Mouse (Mus musculus): ENCODE data around the gene Wdcp.

Gene Wdcp

DNA sequence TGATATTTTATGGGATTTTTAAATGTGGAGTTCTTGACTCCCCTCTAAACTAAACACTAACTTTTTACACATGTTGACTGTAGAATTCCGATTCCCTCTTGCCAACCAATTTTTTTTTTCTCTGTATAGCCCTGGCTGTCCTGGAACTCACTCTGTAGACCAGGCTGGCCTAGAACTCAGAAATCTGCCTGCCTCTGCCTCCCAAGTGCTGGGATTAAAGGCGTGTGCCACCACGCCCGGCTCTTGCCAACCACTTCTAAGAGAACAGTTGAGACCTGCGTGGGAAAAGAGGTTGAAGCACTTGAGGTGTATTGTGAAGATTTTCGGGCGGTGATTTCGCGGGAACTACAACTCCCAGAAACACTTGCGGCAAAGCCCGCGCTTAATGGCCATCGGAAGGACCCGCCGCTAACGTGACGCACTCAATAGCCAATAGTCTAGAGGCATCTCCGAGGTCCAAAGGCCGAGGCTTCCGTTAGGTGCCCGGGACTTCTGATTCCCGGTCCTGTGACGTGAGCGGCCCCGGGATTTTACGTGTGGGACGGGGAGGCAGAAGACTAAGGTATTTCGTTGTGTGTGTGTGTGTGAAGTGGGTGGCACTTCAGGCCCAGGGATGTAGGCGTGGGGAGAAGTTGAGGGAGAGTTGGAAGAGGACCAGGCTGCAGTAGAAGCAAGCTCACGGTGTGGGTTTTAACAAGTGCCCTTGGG lies at the start of gene Wdcp:
Gene Wdcp (plus strand): TSS at position 414 of the 708 bp plus-strand sequence.
- DNase-seq (ENCODE audit: low spot score in 2 of 2): peak; percentile 78 to 79

DNA sequence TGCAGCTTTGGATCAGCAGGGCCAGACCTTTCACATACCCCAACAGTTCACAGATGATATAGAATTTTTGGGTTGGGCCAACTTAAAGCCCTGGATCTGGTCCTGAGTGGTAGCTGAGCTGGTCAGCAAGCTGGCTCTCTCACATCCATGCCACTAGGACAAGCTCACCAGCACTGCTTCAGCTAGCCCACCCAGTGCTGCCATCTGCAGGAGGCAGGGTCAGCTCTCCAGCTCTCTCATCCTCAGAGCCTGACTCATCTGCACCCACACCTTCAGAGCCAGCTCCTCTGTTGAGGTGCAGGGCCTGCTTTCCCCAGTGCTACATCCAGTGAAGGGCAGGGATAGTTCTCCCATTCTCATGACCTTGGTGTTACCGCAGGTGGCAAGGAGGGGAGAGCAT lies 49.4 kb upstream of the Wdcp start:
- peak in 1 of 2 experiments; percentile 24 for DNase-seq (ENCODE audit: low spot score in 2 of 2)

DNA sequence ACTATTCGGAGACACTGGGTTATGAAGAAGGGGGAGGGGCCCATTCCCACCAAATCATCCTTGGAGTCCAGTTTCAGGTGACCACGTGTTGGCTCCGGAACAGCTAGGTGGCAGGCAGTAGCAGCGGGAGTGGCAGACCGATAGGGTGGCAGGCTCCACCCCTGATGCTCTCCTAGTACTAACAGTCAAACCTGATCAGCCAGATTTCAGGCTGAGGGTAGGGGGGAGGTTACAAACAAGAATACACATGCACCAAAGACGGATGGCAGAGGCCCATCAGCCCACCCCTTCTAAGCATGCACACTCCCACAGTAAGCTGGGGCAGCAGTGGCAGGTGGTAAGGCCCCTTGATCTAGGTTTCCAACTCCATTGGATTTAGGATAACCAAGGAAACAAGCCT lies 45.6 kb upstream of the Wdcp start:
- DNase-seq (ENCODE audit: low spot score in 2 of 2): peak in 1 of 2 experiments; percentile 1

DNA sequence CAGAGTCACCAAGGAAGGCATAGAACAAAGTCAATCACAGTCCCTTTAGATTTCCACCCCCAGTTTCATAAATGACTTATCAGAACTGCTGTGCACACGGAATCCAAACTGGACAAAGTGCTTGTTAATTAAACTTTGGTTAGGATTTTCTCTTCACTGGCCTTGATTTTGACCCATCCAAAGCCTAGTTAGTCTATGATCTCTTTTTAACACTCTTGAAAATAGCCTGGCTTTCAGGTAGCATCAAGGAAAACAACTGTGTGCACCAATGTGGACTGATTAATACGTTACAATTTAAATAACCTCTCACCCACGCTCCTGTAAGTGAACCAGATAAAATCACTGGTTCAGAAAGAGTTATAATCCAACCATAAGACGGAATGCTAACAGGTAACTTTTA lies 32.1 kb upstream of the Wdcp start:
- no peak for DNase-seq (ENCODE audit: low spot score in 2 of 2)

DNA sequence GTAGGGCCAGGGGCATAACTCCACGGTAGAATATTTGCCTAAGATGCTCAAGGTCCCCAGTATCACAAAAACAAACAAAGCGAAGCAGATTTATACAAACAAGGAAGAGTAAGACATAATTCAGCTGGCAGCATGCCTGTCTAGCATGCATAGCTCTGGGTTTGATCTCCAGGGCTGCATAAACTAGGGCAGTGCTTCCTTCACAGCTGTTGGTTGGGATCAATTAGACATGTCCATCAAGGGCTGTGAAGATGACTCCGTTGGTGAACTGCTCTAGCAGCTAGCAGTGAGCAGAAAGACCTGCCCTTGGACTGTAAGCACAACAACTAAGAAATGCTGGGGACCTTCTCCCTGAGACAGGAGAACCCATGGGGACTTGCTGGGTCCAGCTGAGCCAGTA lies 31.4 kb upstream of the Wdcp start:
- DNase-seq (ENCODE audit: low spot score in 2 of 2): no peak

DNA sequence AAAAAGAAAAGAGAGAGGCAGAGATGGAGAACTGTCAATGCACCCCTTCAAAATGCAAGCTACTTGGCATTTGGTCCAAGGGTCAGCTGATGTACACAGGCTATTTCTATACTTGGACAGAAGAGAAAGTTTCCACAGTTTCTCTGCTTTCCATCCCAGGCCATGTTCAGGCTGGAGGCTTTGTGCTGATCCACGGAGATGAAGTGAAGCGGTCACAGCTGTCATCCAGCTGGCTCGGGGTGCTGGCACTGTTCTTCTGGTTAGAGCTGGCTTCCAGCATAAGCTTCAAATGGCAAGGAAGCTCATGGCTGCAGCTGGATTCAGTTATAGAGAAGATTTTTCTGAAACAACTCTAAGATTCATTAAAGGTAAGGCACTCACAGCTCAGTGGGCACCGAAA lies 29.5 kb upstream of the Wdcp start:
- no peak for DNase-seq (ENCODE audit: low spot score in 2 of 2)

DNA sequence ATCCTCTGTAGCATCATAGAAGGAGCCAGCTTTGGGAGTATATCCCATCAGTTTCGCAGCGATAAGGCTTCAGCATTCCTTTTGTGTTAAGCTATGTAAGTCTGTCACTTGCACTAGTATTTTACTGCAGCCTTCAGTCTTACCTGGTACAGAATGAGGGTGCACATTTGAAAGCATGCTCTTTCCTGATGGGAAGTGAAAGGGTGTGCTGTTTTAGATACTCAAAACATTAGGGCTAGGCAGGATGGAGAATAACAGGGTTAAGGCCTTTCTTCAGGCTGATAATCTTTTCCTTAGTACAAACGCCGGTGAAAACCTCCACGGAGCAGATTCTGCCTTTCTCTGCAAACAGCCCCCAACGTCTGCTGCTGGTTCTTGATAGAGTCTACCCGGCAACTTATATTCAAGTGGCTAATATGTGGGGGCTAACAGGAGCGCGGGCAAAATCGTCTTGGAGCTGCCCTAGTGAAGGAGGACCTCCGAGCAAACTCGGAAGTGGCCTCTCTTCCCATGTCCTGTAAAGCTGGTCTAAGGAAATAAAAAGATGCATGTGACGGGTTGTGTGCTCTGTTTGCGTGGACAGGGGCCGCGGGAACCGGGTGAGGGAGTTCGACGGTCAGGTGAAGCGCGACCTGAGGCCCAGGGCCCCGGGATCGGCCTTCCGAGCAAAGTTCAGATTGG lies 26.3 kb upstream of the Wdcp start:
- no peak for DNase-seq (ENCODE audit: low spot score in 2 of 2)

DNA sequence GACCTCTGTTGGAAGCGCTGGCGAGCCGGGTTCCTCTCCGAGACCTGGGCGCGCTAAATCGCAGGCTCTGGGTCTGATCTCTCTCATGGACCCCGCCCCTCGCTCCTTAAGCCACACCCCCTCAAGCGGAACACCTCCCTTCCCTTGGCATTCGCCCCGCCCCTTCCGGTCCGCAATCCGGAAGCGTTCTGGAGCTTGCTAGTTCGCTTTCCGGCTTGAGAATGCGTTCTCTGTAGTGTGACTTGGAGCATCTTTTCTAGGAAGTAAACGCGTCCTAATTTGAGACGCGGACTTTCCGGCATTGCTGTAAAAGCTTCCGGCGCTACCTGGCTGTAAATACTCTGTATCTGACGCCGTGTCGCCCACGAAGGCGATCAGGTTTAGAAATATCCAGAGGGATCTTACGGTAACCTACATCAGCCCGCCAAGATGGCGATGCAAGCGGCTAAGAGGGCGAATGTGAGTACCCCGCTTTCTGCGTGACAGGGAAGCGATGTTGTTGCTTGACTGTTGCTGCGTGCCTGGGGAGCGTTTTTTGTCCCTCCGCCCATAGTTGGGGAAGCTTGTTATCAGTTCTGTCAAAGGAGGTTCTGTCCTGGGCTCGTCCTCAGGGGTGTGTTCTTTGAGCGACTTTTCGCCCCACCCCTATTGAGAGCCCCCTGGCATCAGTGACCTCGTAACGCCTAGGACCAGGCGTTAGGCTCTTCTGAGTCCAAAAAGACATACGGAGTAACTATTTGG lies 25.6 kb upstream of the Wdcp start, which contains the start of gene Sf3b6:
Gene Sf3b6 (plus strand): TSS at position 184 of the 741 bp plus-strand sequence.
- DNase-seq (ENCODE audit: low spot score in 2 of 2): peak; percentile 98 to 99

DNA sequence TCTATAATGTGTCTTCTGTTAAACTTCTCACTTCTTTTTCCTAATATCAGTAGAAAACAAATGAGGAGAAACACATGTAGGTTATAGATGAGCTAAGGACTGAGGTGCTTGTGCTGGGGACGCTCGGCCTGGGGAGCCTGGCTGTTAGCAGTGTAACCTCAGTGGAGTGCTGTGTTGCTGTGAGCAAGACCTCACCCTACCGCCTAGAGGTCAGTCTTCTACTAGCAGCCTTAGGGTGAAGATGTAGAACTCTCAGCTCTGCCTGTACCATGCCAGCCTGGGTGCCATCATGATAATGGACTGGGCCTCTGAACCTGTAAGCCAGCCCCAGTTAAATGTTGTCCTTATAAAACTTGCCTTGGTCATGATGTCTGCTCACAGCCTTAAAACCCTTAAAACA lies 15.8 kb upstream of the Wdcp start:
- DNase-seq (ENCODE audit: low spot score in 2 of 2): no peak

DNA sequence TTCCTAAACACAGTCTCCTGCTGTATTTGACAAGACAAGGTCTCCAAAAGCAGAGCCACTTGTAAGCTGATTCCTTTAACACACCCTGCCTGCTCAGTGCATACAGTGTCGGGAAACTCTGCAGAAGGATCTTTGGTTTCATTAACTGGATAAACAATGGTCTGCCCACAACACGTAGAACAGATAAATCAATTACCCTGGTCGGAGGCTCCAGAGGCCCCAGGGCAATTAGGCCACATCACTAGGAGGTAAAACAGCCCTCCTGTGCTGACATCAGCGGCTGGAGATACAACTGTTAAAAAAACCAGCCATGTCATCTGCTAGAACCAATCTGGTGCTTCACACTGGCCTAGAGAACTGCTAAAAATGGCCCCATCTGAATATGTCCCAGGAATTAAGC lies 6.1 kb upstream of the Wdcp start:
- no peak for DNase-seq (ENCODE audit: low spot score in 2 of 2)

DNA sequence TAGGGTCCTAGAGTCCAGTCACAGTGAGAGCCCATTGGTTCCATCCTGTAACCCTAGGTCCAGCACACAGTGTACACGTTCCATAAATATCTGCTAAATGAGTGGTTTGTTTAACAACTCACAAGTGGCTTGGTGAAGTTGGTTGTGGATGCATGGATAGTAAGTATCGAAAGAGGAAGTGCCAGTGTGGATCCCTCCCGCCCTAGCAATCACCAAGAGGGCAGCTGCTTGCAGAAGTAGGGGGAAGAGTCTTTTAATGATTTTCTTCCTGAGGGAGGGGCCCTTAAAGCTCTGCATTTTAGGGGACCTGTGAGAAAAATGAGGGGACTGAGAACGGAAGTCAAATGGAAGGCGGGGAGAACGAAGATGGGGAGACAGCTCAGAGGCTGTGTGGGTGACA lies 3.1 kb upstream of the Wdcp start:
- DNase-seq (ENCODE audit: low spot score in 2 of 2): no peak

DNA sequence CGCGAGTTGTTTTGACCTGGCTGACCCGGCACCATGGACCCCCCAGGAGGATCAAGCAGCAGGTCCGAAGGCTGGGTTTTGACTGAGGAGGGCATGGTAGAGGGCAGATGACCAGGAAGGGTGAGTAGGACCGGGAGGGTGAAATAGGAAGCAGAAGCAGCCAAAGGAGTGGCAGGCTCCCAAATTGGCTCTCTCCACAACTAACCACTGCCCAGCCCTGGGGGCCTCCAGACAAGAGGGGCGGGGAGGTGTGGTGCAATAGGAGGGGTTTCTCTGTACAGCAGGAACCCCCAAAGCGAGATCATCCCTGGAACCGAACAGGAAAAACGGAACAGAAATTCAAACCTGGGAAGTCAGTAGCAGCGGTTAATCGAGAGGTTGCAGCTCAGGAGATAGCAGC lies 2.4 kb upstream of the Wdcp start:
- no peak for DNase-seq (ENCODE audit: low spot score in 2 of 2)

DNA sequence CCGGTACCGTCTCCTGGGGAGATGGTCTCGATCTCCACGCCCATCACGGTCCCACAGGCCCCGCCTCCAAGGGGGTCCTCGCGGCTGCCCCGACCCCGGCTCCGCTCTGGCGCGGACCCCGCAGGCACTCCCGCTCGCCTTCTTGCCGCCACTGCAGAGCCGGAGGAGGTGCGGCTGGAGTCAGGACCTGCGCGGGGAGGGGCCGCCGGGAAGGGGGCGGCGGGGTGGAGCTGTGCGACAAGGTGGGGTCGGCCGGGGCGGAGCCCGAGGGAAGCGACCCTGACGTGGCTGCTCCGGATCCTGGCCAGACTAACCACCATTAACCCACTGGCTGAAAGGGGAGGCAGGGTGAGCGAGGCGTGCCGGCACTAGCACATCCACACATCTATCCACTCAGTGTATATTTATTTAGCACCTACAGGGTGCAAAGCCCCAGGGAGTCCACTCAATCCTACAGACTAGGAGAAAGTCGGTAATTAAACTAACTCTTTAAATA lies 1.7 kb upstream of the Wdcp start, which contains the start of gene Fkbp1b:
Gene Fkbp1b (minus strand): TSS at position 200 of the 496 bp plus-strand sequence.
- peak; percentile 22 to 27 for DNase-seq (ENCODE audit: low spot score in 2 of 2)

DNA sequence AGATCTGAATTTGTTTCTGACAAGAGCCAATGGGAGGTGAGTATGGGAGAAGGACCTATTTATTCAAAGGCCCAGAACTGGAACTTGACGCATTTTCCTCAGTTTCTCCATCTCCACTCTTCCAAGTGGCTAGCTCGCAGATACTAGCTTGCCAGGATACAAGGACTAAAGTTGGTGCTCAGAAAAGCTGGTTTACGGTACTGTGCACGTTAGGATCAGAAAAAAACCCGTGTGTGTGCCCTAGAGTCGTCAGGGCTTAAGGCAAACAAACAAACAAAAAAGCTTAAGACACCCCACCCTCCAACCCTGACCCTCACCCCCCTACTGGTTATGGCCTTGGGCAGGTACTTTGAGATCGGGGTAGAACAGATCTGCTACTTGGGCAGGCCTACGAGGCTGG lies 647 bp upstream of the Wdcp start:
- no peak for DNase-seq (ENCODE audit: low spot score in 2 of 2)

DNA sequence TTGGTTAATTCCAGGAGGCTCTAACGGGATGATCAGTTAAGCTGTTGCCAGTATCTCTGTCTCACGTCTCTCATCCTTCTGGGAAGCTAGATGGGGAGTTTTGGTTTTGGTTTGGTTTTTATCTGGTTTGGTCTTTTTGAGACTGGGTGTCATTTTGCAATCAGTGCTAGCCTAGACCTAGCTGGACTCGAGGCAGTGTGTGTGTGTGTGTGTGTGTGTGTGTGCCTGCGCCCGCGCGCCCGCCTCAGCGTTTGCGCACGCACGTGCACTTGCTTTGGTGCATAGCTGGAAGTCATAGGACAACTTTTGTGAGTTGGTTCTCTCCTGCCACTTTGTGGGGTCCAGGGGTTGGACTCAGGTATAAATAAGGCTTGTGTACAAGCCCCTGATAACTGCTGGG lies 638 bp downstream of the Wdcp start:
- peak in 1 of 2 experiments; percentile 26 for DNase-seq (ENCODE audit: low spot score in 2 of 2)

DNA sequence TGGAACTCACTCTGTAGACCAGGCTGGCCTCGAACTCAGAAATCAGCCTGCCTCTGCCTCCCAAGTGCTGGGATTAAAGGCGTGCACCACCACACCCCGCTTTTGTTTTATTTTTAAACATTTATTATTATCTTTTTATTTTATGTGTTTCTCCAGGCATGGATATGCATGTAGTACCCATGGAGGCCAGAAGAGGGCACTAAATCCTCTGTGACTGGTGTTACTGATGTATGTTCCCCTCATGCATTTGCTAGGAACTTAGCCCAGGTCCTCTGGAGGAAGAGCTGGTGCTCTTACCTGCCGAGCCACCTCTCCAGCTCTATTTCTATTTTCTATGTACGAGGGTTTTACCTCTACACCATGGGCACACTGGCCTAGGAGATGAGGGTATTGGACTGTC lies 13.1 kb downstream of the Wdcp start:
- peak in 1 of 2 experiments; percentile 35 for DNase-seq (ENCODE audit: low spot score in 2 of 2)

DNA sequence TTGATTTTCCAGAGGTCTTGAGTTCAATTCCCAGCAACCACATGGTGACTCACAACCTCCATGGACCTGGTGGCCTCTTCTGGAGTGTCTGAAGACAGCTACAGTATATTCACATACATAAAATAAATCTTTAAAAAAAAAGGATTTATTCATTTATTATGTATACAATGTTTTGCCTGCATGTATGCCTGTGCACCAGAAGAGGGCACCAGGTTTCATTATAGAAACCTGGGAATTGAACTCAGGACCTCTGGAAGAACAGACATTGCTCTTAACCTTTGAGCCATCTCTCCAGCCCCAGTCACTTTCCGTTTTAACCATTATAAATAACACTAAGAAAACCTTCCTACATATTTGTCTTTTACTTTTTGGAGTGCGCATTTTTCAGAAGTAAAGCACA lies 13.7 kb downstream of the Wdcp start:
- DNase-seq (ENCODE audit: low spot score in 2 of 2): no peak

DNA sequence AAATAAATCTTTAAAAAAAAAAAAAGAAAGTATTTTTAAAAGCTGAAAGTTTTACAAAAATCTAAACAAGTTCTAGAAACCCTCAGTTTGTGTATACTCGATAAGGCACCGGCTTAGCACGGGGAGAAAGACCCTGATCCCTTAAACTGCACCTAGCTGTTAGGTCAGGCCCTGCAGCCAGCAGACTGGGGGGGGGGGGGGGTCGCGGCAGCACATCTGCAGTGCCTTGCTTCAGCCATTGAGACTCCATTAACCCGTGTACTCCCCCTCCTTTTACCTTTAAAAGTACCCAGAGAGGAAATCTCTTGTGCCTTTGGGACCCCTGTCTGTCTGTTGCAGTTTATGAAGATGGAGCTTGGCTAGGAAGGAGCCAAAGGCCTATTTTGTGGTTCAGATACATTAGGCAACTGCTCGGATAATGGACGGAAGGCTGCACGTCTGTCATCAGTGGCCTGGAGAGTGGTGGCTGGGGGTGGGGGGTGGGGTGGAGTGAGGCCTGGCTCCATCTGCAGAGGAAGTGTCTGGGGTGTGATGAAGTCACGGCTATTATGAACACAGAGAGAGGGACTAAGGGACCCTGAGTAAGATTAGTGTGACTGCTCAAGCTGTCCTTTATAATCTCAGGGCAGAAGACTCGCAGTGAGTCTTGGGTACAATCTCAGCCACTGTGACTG lies 16.3 kb downstream of the Wdcp start:
- no peak for DNase-seq (ENCODE audit: low spot score in 2 of 2)

DNA sequence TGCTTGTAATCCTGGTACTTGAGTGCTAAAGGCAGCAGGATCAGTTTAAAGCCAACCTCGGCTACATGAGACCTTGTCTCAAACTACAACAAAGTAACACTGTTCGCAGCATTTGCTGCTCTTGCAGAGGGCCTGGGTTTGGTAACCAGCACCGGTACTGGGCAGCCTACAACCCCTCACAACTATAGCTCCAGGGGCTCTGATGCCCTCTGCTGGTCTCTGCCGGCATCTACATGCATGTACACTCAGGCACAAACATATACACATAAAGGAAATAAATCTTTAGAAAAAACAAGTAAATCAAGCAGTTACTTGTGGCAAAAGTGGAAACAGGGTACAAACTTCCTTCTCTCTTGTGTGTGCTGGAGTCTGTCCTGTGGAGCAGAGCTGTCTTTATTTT lies 19.6 kb downstream of the Wdcp start:
- DNase-seq (ENCODE audit: low spot score in 2 of 2): no peak

DNA sequence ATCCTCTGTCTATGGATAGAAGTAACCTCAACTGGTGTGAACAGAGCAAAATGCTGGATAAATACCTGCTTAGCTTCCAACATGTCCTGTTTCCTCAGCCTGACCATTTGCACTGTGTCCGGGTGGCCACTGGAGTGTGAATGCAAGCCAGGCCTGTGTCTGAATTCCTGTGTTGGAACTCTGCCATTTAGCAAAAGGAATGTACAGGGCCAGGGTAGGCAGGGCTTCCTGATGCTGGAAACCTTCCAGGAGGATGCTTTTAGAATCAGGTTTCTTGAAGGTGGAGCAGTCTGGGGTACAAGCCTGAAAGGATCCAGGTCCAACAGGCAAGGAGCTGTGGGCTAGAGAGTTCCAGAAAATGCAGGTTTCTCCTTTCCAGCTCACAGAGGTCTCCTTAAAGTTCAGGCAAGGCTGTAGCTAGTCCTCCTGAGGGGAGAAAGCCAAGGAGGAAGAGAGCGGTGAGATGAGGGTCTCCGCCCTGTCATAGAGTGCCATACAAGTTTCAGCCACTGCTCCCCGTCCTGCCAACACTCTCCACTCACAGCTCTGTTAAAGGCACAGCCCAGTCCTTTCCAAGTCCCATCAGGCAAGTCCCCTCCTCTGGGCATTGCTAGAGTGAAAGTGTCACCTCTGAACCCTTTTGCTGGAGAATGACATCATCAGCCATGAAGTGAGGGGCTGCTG lies 20.7 kb downstream of the Wdcp start:
- DNase-seq (ENCODE audit: low spot score in 2 of 2): no peak

DNA sequence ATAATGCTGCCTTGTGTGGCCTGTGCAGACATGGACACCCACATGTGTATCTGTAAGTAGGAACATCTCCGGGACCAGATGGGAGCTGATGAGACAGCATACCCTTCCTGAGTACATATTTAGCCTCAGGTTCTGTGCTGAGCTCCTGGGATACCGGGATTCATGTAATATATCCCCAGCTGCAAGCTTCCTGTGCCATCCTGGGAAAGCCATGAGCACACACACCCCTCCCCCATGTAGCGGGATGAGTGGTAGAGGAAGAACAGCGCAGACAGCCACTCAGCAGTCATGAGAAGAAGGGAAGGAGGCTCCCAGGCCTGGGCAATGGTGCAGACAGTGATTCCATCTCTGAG lies 21.2 kb downstream of the Wdcp start:
- no peak for DNase-seq (ENCODE audit: low spot score in 2 of 2)

Data from thymus, postnatal 10 days (tissue).